Mouse (Mus musculus) kidney, embryonic 15.5 days (tissue): ENCODE measurements around the gene Reg3b. TPM values are rescaled to one million over a fixed set of nuclear protein-coding genes. Genes with fewer than 3 reads are reported as not detected.
"Not testable (repeated sequence)": the region's sequence is repeated elsewhere in the genome, so short reads cannot be mapped to it uniquely, and the experiment has no call there.

ENCODE experiments used
- ATAC-seq: fragments of 200-750 bp; cut with Nextera tagmentation; replicated peaks from 2 replicates; pipeline ENCODE4 v1.8.0; 2017; ENCODE audit warnings: moderate TSS enrichment; ENCODE audit not compliant: low FRiP score
- H3K27ac ChIP-seq: fragments of 300-500 bp; sonication (generic); 2 replicates; pipeline ENCODE4 v1.5.1; 2015; ENCODE audit warnings: mild to moderate bottlenecking, inconsistent platforms
- H3K27me3 ChIP-seq: fragments of 300-500 bp; sonication (generic); 2 replicates; pipeline ENCODE4 v1.6.1; 2015; ENCODE audit warnings: inconsistent platforms
- H3K36me3 ChIP-seq: fragments of 300-500 bp; sonication (generic); 2 replicates; pipeline ENCODE4 v1.6.1; 2015; ENCODE audit warnings: inconsistent platforms
- H3K4me1 ChIP-seq: fragments of 300-500 bp; sonication (generic); 2 replicates; pipeline ENCODE4 v1.6.1; 2015; ENCODE audit warnings: inconsistent platforms
- H3K4me2 ChIP-seq: fragments of 300-500 bp; sonication (generic); 2 replicates; pipeline ENCODE4 v1.6.1; 2015; ENCODE audit warnings: moderate library complexity, mild to moderate bottlenecking, inconsistent platforms
- H3K4me3 ChIP-seq: fragments of 300-500 bp; sonication (generic); replicated peaks from 2 replicates; pipeline ENCODE4 v1.5.1; 2015; ENCODE audit warnings: mild to moderate bottlenecking, inconsistent platforms
- H3K9ac ChIP-seq: fragments of 300-500 bp; sonication (generic); 2 replicates; pipeline ENCODE4 v1.6.1; 2015; ENCODE audit warnings: mild to moderate bottlenecking, inconsistent platforms
- H3K9me3 ChIP-seq: fragments of 300-500 bp; sonication (generic); replicated peaks from 2 replicates; pipeline ENCODE4 v1.6.1; 2016; ENCODE audit warnings: inconsistent platforms
- WGBS: fragments of 180-500 bp; shearing (Covaris S2); methylation state at CpG from one replicate; pipeline ENCODE4 v1.1.7; 2015; ENCODE audit warnings: mixed read lengths; 5-methylcytosine and 5-hydroxymethylcytosine counted together
- polyA plus RNA-seq: library from polyadenylated mRNA; unstranded; fragments of >200 nt; fragmentation: Nextera tagmentation; extraction: Ambion mirVana; gene quantifications from 2 replicates; pipeline ENCODE4 v1.2.1, GENCODE M21; 2015

Reg3b gene
- not detected in 2 replicates for polyA plus RNA-seq

GRCm38 (mm10) chr6:78370357-78370756 is at the start of gene Reg3b:
Gene Reg3b (plus strand): TSS chr6:78370657.
- no peak within 1 kb of the TSS for H3K4me3 ChIP-seq
- H3K4me2 ChIP-seq, result no peak within 1 kb of the TSS
- no peak for ATAC-seq
- no peak within 1 kb of the TSS for H3K9ac ChIP-seq
- no peaks in the 10 kb centered on the region for H3K36me3 ChIP-seq
- WGBS, result 94% methylated on average over 2 of the region's 2 CpGs
- H3K27me3 ChIP-seq, result no peaks in the 10 kb centered on the region
- no peaks in the 10 kb centered on the region for H3K4me1 ChIP-seq
- no peaks in the 10 kb centered on the region for H3K9me3 ChIP-seq
- no peak within 1 kb of the TSS for H3K27ac ChIP-seq

DNA sequence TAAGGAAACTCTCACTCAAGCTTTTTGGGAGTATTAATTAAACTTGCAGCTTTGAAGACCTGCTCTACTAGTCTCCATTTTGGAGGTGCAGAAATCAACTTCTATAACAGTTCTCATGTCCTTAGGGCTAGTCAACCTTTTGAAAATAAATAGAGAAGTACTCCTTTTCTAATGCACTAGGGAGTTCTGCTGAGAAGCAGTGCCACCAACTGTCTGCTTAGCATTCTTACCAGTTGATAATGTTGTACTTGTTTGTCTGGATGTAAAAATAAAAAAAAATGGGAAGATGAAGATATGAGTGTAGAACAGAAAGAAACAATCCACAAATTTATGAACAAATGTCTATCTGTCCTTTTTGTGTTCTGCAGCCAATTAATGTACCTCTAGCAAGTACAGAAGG is 42.7 kb upstream of the Reg3b start:
- no peaks in the 10 kb centered on the region for H3K36me3 ChIP-seq
- no peak for ATAC-seq
- no peaks in the 10 kb centered on the region for H3K9me3 ChIP-seq
- H3K4me2 ChIP-seq, result no peak overlapping the region
- H3K4me3 ChIP-seq, result no peak overlapping the region
- no peak overlapping the region for H3K9ac ChIP-seq
- H3K4me1 ChIP-seq, result no peaks in the 10 kb centered on the region
- no peak overlapping the region for H3K27ac ChIP-seq
- no peaks in the 10 kb centered on the region for H3K27me3 ChIP-seq

GRCm38 (mm10) chr6:78329166-78329565 is 41.3 kb upstream of the Reg3b start:
- no peak overlapping the region for H3K9ac ChIP-seq
- no peaks in the 10 kb centered on the region for H3K9me3 ChIP-seq
- no peaks in the 10 kb centered on the region for H3K27me3 ChIP-seq
- H3K4me1 ChIP-seq, result no peaks in the 10 kb centered on the region
- 61% methylated on average over 2 of the region's 2 CpGs for WGBS
- H3K36me3 ChIP-seq, result no peaks in the 10 kb centered on the region
- no peak overlapping the region for H3K27ac ChIP-seq
- no peak overlapping the region for H3K4me2 ChIP-seq
- ATAC-seq, result no peak
- no peak overlapping the region for H3K4me3 ChIP-seq

DNA sequence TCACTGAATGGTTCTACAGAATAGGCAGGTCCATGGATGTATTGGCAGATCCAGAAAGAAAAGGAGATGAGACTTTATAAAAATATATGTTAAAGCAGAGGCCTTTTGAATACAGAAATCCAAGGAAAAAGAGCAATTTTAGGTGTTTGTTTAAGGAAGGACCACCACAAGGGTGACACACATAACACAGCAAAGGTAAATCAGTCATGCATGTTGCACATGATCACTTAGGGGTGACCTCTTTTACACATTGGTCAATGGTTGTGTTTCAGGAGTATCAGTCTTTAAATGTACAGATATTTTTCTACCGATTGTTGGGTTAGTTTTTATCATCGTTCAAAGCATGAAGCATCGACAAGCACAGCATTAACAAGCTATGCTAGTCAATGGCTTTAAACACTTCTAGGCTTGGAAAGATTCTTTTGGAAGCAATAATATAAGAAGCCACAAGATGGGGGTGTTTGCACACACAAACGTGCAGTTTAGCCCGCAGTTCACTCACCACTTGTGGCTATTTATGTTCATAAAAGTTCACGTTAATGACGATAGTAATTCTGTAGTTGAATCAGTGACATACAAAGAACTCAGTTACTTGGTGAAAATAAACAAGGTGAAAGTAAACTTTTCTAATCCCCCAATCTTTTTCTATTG is 38.4 kb upstream of the Reg3b start:
- no peaks in the 10 kb centered on the region for H3K4me1 ChIP-seq
- ATAC-seq, result no peak
- no peak overlapping the region for H3K4me2 ChIP-seq
- H3K9me3 ChIP-seq, result no peaks in the 10 kb centered on the region
- H3K4me3 ChIP-seq, result no peak overlapping the region
- H3K36me3 ChIP-seq, result no peaks in the 10 kb centered on the region
- no peaks in the 10 kb centered on the region for H3K27me3 ChIP-seq
- H3K9ac ChIP-seq, result no peak overlapping the region
- WGBS, result 36% methylated on average over 7 of the region's 7 CpGs
- H3K27ac ChIP-seq, result no peak overlapping the region

- ATAC-seq, result no peak
- Histone ChIP-seq H3K27ac (no peak overlapping the region), H3K4me2 (no peak overlapping the region), H3K27me3 (no peaks in the 10 kb centered on the region), H3K9ac (no peak overlapping the region), H3K36me3 (no peaks in the 10 kb centered on the region), H3K4me3 (no peak overlapping the region), H3K9me3 (no peaks in the 10 kb centered on the region), H3K4me1 (no peaks in the 10 kb centered on the region)
These were observed 30.2 kb upstream of the Reg3b start for GRCm38 (mm10) chr6:78340296-78340695.

GRCm38 (mm10) chr6:78341689-78342088 is 28.8 kb upstream of the Reg3b start:
- no peaks in the 10 kb centered on the region for H3K9me3 ChIP-seq
- H3K4me2 ChIP-seq, result no peak overlapping the region
- H3K27ac ChIP-seq, result no peak overlapping the region
- no peaks in the 10 kb centered on the region for H3K27me3 ChIP-seq
- ATAC-seq, result no peak
- no peaks in the 10 kb centered on the region for H3K4me1 ChIP-seq
- H3K4me3 ChIP-seq, result no peak overlapping the region
- H3K9ac ChIP-seq, result no peak overlapping the region
- WGBS, result 72% methylated on average over 2 of the region's 2 CpGs
- no peaks in the 10 kb centered on the region for H3K36me3 ChIP-seq

- no peaks in the 10 kb centered on the region for H3K9me3 ChIP-seq
- H3K36me3 ChIP-seq, result no peaks in the 10 kb centered on the region
- no peak overlapping the region for H3K4me3 ChIP-seq
- H3K27ac ChIP-seq, result no peak overlapping the region
- no peak for ATAC-seq
- WGBS, result 60% methylated on average over 2 of the region's 2 CpGs
- H3K9ac ChIP-seq, result no peak overlapping the region
- H3K4me1 ChIP-seq, result no peaks in the 10 kb centered on the region
- H3K4me2 ChIP-seq, result no peak overlapping the region
- no peaks in the 10 kb centered on the region for H3K27me3 ChIP-seq
These were observed 8.4 kb upstream of the Reg3b start for GRCm38 (mm10) chr6:78361971-78362563.

GRCm38 (mm10) chr6:78378765-78379164 is 8.3 kb downstream of the Reg3b start, which contains the start of gene Reg3d:
Gene Reg3d (minus strand): TSS chr6:78378865.
- 78% methylated on average over 2 of the region's 2 CpGs for WGBS

DNA sequence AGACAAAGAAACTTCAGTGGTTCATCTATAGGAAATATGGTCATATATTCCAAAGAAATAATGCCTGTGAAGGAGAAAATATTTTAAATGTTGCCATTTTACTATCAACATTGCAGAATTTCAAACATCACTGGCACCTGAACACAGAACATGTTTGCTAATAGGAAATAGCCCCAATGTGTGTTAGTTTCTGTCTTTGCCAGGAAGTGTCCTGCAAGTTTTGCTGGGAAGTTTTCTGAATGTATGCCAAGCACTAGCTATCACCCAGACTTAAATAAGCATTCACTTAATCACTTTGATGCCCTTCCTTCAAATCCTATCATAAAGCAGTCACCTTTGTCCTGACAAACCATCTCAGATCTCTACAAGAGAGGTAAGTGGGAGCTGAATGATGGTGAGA is 10.0 kb downstream of the Reg3b start, which contains the start of gene Reg3a:
TSS of gene Reg3a (plus strand) at position 301 of the 400 bp plus-strand sequence.
- Histone ChIP-seq H3K4me1 (no peaks in the 10 kb centered on the region), H3K27me3 (no peaks in the 10 kb centered on the region), H3K9ac (no peak within 1 kb of the TSS), H3K36me3 (no peaks in the 10 kb centered on the region), H3K4me2 (no peak within 1 kb of the TSS), H3K9me3 (no peaks in the 10 kb centered on the region), H3K4me3 (no peak within 1 kb of the TSS), H3K27ac (no peak within 1 kb of the TSS)
- ATAC-seq, result no peak

More at GRCm38 (mm10) chr6:78378765-78379164, 8.3 kb downstream of the Reg3b start, which contains the start of gene Reg3d:
- ATAC-seq, result no peak
- H3K4me3 ChIP-seq, result no peak within 1 kb of the TSS
- no peak within 1 kb of the TSS for H3K4me2 ChIP-seq
- H3K9ac ChIP-seq, result no peak within 1 kb of the TSS
- no peaks in the 10 kb centered on the region for H3K27me3 ChIP-seq
- H3K9me3 ChIP-seq, result no peaks in the 10 kb centered on the region
- H3K4me1 ChIP-seq, result no peaks in the 10 kb centered on the region
- H3K27ac ChIP-seq, result no peak within 1 kb of the TSS
- no peaks in the 10 kb centered on the region for H3K36me3 ChIP-seq

DNA sequence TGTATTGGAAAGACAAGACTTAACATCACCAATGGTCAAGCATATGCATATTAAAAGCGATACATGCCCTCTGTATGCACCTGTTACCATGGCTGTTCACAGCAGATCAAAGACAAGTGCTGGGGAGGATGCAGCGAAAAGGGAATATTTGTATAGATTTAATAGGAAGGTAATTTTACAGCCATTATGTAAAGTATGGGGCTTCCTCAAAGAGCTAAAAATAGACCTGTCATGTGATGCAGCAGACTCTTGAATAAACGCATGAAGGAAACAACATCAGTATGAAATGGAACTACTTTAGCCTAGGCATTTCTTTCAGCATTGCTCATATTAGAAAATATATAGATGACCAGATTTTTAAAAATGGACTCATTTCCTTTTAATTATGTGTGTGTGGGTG is 15.2 kb downstream of the Reg3b start:
- H3K4me3 ChIP-seq, result no peak overlapping the region

GRCm38 (mm10) chr6:78395323-78395722 is 24.9 kb downstream of the Reg3b start, which contains the start of gene Reg2:
Gene Reg2 (plus strand): TSS chr6:78395623.
- not testable (repeated sequence) for H3K27me3 ChIP-seq, H3K9me3 ChIP-seq, H3K4me1 ChIP-seq, H3K27ac ChIP-seq, H3K9ac ChIP-seq, H3K4me3 ChIP-seq, H3K36me3 ChIP-seq, ATAC-seq, H3K4me2 ChIP-seq
- WGBS, result 98% methylated on average over 4 of the region's 17 CpGs

More for the DNA sequence above, 15.2 kb downstream of the Reg3b start:
- H3K27ac ChIP-seq, result no peak overlapping the region
- no peaks in the 10 kb centered on the region for H3K36me3 ChIP-seq
- no peak overlapping the region for H3K4me2 ChIP-seq
- H3K4me1 ChIP-seq, result no peaks in the 10 kb centered on the region
- H3K9me3 ChIP-seq, result no peaks in the 10 kb centered on the region
- no peak for ATAC-seq
- no peak overlapping the region for H3K9ac ChIP-seq
- H3K27me3 ChIP-seq, result no peaks in the 10 kb centered on the region
- 83% methylated on average over 3 of the region's 3 CpGs for WGBS

DNA sequence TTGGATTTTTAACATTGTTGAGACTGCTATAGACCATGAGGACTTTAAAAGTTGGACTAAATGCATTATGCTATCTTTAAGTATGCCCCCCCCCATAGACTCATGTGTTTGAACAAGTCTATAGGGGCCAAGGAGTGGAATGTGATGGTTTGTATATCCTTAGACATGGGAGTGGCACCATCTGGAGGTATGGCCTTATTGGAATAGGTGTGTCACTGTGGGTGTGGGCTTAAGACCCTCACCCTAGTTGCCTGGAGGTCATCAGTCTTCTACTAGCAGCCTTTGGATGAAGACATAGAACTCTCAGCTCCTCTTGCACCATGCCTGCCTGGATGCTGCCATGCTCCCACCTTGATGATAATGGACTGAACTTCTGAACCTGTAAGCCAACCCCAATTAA is 52.0 kb downstream of the Reg3b start, which contains the start of gene Reg1:
TSS of gene Reg1 (plus strand) at position 301 of the 400 bp plus-strand sequence.
- H3K27ac ChIP-seq, H3K9me3 ChIP-seq, H3K4me1 ChIP-seq, H3K4me2 ChIP-seq, H3K27me3 ChIP-seq, H3K36me3 ChIP-seq, H3K4me3 ChIP-seq, H3K9ac ChIP-seq, ATAC-seq: not testable (repeated sequence)
